Mouse (Mus musculus) neural tube, embryonic 12.5 days (tissue): Measurements from ENCODE around the gene Pemt. TPM values are rescaled to one million over a fixed set of nuclear protein-coding genes. Genes with fewer than 3 reads are reported as not detected.

Experiments
- ATAC-seq: fragments of 200-750 bp; cut with Nextera tagmentation; 2 replicates; pipeline ENCODE4 v1.8.0; 2017; ENCODE audit warnings: low read depth, mild to moderate bottlenecking, moderate TSS enrichment, moderate library complexity; ENCODE audit not compliant: low FRiP score
- H3K27ac ChIP-seq: fragments of 300-500 bp; sonication (generic); 2 replicates; pipeline ENCODE4 v1.5.1; 2016
- H3K27me3 ChIP-seq: fragments of 300-500 bp; sonication (generic); replicated peaks from 2 replicates; pipeline ENCODE4 v1.6.1; 2016; ENCODE audit warnings: mild to moderate bottlenecking
- H3K36me3 ChIP-seq: fragments of 300-500 bp; sonication (generic); 2 replicates; pipeline ENCODE4 v1.6.1; 2016; ENCODE audit warnings: mild to moderate bottlenecking
- H3K4me1 ChIP-seq: fragments of 300-500 bp; sonication (generic); 2 replicates; pipeline ENCODE4 v1.6.1; 2016
- H3K4me2 ChIP-seq: fragments of 300-500 bp; sonication (generic); replicated peaks from 2 replicates; pipeline ENCODE4 v1.6.1; 2016; ENCODE audit warnings: mild to moderate bottlenecking
- H3K4me3 ChIP-seq: fragments of 300-500 bp; sonication (generic); 2 replicates; pipeline ENCODE4 v1.5.1; 2016
- H3K9ac ChIP-seq: fragments of 300-500 bp; sonication (generic); 2 replicates; pipeline ENCODE4 v1.6.1; 2016; ENCODE audit warnings: mild to moderate bottlenecking
- H3K9me3 ChIP-seq: fragments of 300-500 bp; sonication (generic); 2 replicates; pipeline ENCODE4 v1.6.1; 2016; ENCODE audit warnings: mild to moderate bottlenecking
- WGBS: fragments of 180-500 bp; shearing (Covaris S2); methylation state at CpG from one replicate; pipeline ENCODE4 v1.1.7; 2016; 5-methylcytosine and 5-hydroxymethylcytosine counted together
- polyA plus RNA-seq: library from polyadenylated mRNA; unstranded; fragments of >200 nt; fragmentation: Nextera tagmentation; extraction: Ambion mirVana; gene quantifications from 2 replicates; pipeline ENCODE4 v1.2.1, GENCODE M21; 2016

Gene Pemt
- polyA plus RNA-seq, 1 experiment from 2014 or later: 6.1 TPM

GRCm38 (mm10) chr11:60026166-60026565 lies 20.1 kb downstream of the Pemt start:
- 90% methylated on average over 5 of the region's 5 CpGs for whole genome bisulfite sequencing
- H3K36me3 ChIP-seq: no peaks in the 10 kb centered on the region
- no peak overlapping the region for H3K9ac ChIP-seq
- H3K27ac ChIP-seq: no peak overlapping the region
- no peak overlapping the region for H3K4me3 ChIP-seq
- H3K4me1 ChIP-seq: no peaks in the 10 kb centered on the region
- no peak overlapping the region for H3K4me2 ChIP-seq
- no peaks in the 10 kb centered on the region for H3K27me3 ChIP-seq
- no peaks in the 10 kb centered on the region for H3K9me3 ChIP-seq
- no peak for ATAC-seq

DNA sequence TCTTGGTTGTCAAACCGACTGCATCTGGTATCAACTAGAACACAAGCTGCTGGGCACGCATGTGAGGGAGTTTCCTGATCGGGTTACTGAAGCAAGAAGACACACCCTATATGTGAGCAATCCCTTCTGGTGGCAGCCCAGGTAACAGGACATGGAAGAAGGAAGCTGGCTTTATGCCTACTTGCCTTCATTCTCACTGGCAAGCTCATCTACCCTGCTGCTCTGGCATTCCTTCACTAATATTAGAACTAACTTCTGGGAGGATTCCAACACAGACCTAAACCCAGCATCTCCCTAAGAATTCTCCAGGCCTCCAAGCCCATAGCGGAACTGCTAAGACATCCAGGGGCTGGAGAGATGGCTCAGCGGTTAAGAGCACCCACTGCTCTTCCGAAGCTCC lies 25.1 kb downstream of the Pemt start:
- Histone ChIP-seq H3K4me3 (no peak overlapping the region), H3K9me3 (no peaks in the 10 kb centered on the region), H3K9ac (no peak overlapping the region), H3K27me3 (no peaks in the 10 kb centered on the region), H3K4me2 (no peak overlapping the region), H3K27ac (no peak overlapping the region), H3K36me3 (no peaks in the 10 kb centered on the region), H3K4me1 (no peaks in the 10 kb centered on the region)
- 91% methylated on average over 6 of the region's 6 CpGs for WGBS
- ATAC-seq: no peak

- Histone ChIP-seq H3K4me2 (no peak overlapping the region), H3K4me3 (no peak overlapping the region), H3K36me3 (no peaks in the 10 kb centered on the region), H3K9me3 (no peaks in the 10 kb centered on the region), H3K27me3 (no peaks in the 10 kb centered on the region), H3K27ac (no peak overlapping the region), H3K9ac (no peak overlapping the region), H3K4me1 (no peaks in the 10 kb centered on the region)
- ATAC-seq: no peak
- 57% methylated on average over 4 of the region's 4 CpGs for WGBS
Measured at GRCm38 (mm10) chr11:60016726-60017125, 29.6 kb downstream of the Pemt start.

GRCm38 (mm10) chr11:60011516-60011915 lies 34.8 kb downstream of the Pemt start:
- WGBS: 89% methylated on average over 3 of the region's 3 CpGs
- H3K9ac ChIP-seq: no peak overlapping the region
- no peak for ATAC-seq

DNA sequence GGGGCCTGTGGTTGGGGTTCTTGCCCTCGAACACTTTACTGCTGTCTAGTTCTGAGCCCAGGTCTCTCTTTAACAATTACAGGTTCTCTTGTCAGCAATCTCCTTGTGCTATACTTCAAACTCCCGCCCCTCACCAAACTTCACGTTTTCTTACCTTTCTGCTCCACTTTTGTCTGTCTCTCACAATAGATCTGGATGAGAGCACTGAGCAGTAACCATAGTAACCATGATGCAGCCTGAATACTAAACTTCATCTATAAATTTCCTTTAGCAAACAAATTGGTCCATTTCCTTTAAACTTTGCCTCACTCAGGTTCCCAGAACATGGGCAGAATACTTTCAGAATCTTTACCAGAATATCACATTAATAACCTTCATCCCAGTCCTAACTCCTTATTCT lies 36.8 kb downstream of the Pemt start:
- Histone ChIP-seq H3K9me3 (no peaks in the 10 kb centered on the region), H3K4me2 (no peak overlapping the region), H3K4me1 (peaks cover 17% of the 10 kb centered on the region), H3K36me3 (no peaks in the 10 kb centered on the region), H3K9ac (no peak overlapping the region), H3K27ac (no peak overlapping the region), H3K4me3 (no peak overlapping the region), H3K27me3 (no peaks in the 10 kb centered on the region)
- no peak for ATAC-seq
- 54% methylated on average over 3 of the region's 3 CpGs for WGBS

More at GRCm38 (mm10) chr11:60011516-60011915, 34.8 kb downstream of the Pemt start:
- no peaks in the 10 kb centered on the region for H3K27me3 ChIP-seq
- H3K4me2 ChIP-seq: no peak overlapping the region
- H3K4me3 ChIP-seq: no peak overlapping the region
- no peaks in the 10 kb centered on the region for H3K36me3 ChIP-seq
- no peak overlapping the region for H3K27ac ChIP-seq
- H3K4me1 ChIP-seq: peaks cover 17% of the 10 kb centered on the region
- no peaks in the 10 kb centered on the region for H3K9me3 ChIP-seq

DNA sequence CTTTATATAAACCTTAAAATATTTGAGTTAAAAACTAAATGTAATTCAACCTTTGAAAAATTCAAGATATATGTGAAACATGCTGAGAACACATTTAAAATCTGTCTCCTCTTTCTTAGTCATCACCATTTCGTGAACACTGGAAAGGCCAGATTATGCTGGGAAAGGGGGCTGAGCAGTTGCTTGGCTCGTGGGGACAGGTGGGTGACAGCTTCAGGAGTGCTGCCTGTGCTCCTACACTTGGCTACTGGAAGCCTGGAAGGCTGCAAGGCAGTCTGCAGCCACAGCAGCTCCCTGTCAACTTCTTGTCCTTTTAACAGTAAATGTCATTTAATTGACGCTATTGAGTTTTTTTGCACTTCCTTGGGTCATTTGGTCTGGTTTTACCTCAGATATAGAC lies 40.4 kb downstream of the Pemt start:
- no peak overlapping the region for H3K9ac ChIP-seq
- no peak for ATAC-seq
- H3K36me3 ChIP-seq: no peaks in the 10 kb centered on the region
- no peak overlapping the region for H3K4me2 ChIP-seq
- no peaks in the 10 kb centered on the region for H3K9me3 ChIP-seq
- no peaks in the 10 kb centered on the region for H3K27me3 ChIP-seq
- H3K4me3 ChIP-seq: no peak overlapping the region
- H3K4me1 ChIP-seq: peaks cover 17% of the 10 kb centered on the region
- WGBS: 72% methylated on average over 3 of the region's 3 CpGs
- no peak overlapping the region for H3K27ac ChIP-seq

GRCm38 (mm10) chr11:60004716-60005115 lies 41.6 kb downstream of the Pemt start:
- H3K9ac ChIP-seq: no peak overlapping the region
- peaks cover 11% of the 10 kb centered on the region for H3K4me1 ChIP-seq
- H3K27ac ChIP-seq: no peak overlapping the region
- ATAC-seq: no peak
- no peak overlapping the region for H3K4me3 ChIP-seq
- no peaks in the 10 kb centered on the region for H3K9me3 ChIP-seq
- no peaks in the 10 kb centered on the region for H3K27me3 ChIP-seq
- no peak overlapping the region for H3K4me2 ChIP-seq
- WGBS: 77% methylated on average over 6 of the region's 6 CpGs
- H3K36me3 ChIP-seq: no peaks in the 10 kb centered on the region

DNA sequence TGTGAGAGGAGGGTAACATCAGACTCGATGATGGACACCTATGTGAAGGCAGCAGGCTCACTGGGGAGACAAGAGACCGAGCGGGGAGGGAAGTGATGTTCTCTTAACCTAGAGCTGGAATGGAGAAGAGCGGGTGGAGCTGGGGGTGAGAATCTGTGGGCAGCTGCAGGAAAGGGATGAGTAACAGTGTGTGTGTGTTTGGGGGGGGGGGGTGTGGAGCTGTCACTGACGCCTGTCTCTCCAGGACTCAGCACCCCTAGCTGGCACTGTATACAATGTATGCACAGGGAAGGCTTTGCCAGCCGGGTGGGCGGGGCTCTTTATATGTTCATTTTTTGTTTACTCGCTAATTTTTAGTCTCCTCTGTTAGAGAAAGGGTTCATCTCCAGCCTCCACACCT lies 42.5 kb downstream of the Pemt start:
- no peak overlapping the region for H3K4me3 ChIP-seq
- H3K4me1 ChIP-seq: peaks cover 4% of the 10 kb centered on the region; the same call in 1 of the 2 replicates
- H3K9me3 ChIP-seq: no peaks in the 10 kb centered on the region
- 83% methylated on average over 8 of the region's 8 CpGs for WGBS
- no peak overlapping the region for H3K9ac ChIP-seq
- H3K36me3 ChIP-seq: no peaks in the 10 kb centered on the region
- H3K4me2 ChIP-seq: no peak overlapping the region
- ATAC-seq: no peak
- no peaks in the 10 kb centered on the region for H3K27me3 ChIP-seq
- H3K27ac ChIP-seq: no peak overlapping the region

DNA sequence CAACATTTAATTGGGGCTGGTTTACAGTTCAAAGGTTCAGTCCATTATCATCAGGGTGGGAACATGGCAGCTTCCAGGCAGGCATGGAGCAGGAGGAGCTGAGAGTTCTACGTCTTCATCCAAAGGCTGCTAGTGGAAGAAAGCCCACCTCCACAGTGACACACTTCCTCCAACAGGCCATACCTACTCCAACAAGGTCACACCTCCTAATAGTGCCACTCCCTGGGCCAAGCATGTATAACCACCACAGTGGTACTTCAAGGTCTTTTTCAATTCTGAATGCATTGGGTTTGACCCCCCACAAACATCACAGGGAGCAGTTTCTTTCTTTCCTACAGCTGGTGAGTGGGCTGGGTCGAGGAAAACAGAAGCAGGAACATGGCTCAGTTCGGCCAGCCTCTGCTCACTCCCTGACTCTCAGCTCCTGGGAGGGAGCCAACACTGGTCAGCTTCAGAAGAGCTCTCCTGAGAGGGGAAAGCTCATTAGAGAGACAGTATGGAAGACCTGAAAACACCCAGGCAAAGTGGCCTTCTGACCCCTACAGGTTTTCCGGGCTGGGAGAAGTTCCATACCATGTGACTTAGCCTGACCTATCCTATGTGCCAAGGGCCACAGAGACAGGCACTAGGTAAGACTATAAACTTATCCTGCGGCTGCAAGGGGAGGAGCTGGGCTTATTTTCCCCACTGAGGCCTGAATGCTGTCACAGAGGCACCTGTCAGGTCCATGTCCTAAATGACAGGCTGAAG lies 44.9 kb downstream of the Pemt start:
- Histone ChIP-seq H3K36me3 (no peaks in the 10 kb centered on the region), H3K4me2 (no peak overlapping the region), H3K4me3 (no peak overlapping the region), H3K27me3 (no peaks in the 10 kb centered on the region), H3K4me1 (no peaks in the 10 kb centered on the region), H3K9me3 (no peaks in the 10 kb centered on the region), H3K9ac (no peak overlapping the region), H3K27ac (no peak overlapping the region)
- no peak for ATAC-seq
- 81% methylated on average over 5 of the region's 5 CpGs for WGBS

- H3K27me3 ChIP-seq: no peaks in the 10 kb centered on the region
- no peak overlapping the region for H3K4me3 ChIP-seq
- no peak overlapping the region for H3K27ac ChIP-seq
- no peak overlapping the region for H3K9ac ChIP-seq
- H3K4me1 ChIP-seq: no peaks in the 10 kb centered on the region; the same call in 1 of the 2 replicates
- WGBS: 76% methylated on average over 9 of the region's 9 CpGs
- ATAC-seq: no peak
- no peak overlapping the region for H3K4me2 ChIP-seq
- H3K36me3 ChIP-seq: no peaks in the 10 kb centered on the region
- H3K9me3 ChIP-seq: no peaks in the 10 kb centered on the region
Measured at GRCm38 (mm10) chr11:59994318-59994717, 52.0 kb downstream of the Pemt start.

DNA sequence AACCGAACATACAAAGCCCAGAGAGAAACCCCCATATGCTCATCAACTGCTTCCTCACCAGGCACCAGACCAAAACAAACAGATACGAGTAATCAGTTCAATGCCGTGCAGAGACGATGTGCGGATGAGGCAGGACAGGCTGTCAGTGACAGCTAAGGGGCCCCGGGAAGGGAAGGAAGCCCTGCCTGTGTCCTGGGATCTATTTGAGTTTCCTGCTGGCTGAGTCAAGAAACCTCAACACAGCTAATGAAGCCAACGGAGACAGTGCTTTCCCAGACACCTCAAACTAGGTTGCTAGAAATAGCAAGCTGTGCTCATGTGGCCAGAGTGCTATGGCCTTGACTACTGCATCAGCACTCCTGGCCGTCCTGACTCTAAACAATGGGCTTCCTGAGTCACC lies 54.9 kb downstream of the Pemt start:
- 79% methylated on average over 8 of the region's 8 CpGs for WGBS
- H3K36me3 ChIP-seq: no peaks in the 10 kb centered on the region
- no peak overlapping the region for H3K4me3 ChIP-seq
- H3K27ac ChIP-seq: no peak overlapping the region
- H3K9me3 ChIP-seq: no peaks in the 10 kb centered on the region
- no peak overlapping the region for H3K9ac ChIP-seq
- H3K4me1 ChIP-seq: no peaks in the 10 kb centered on the region; the same call in 1 of the 2 replicates
- ATAC-seq: no peak
- H3K27me3 ChIP-seq: no peaks in the 10 kb centered on the region
- H3K4me2 ChIP-seq: no peak overlapping the region

GRCm38 (mm10) chr11:59989406-59989805 lies 56.9 kb downstream of the Pemt start:
- Histone ChIP-seq H3K9me3 (no peaks in the 10 kb centered on the region), H3K27me3 (no peaks in the 10 kb centered on the region), H3K36me3 (no peaks in the 10 kb centered on the region), H3K27ac (no peak overlapping the region), H3K4me2 (no peak overlapping the region), H3K9ac (no peak overlapping the region), H3K4me3 (no peak overlapping the region), H3K4me1 (no peaks in the 10 kb centered on the region; the same call in 1 of the 2 replicates)
- no peak for ATAC-seq
- 85% methylated on average over 1 of the region's 1 CpGs for WGBS

DNA sequence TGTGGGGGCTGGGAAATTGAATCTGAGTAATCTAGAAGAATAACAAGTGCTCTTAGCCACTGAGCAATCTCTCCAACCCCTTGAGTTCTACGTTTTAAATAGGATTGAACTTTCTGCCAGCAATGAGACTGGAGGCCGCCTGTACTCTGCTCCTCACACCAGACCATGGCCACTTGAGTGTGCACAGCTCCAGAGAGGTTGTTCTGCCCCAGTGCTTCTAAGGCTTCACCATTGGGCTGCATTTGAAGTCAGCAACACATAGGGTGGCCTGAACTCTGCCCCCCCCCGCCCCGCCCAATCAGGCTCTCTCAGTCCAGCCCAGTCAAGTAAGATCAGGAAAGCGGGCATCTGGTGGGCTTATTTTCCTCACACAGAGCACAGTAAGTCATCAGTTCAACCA lies 68.5 kb downstream of the Pemt start:
- Histone ChIP-seq H3K27me3 (0 out of 2 replicates have a peak, but pooled peaks cover 6% of the 10 kb centered on the region), H3K4me1 (no peaks in the 10 kb centered on the region), H3K4me3 (no peak overlapping the region), H3K27ac (no peak overlapping the region), H3K4me2 (no peak overlapping the region), H3K9ac (no peak overlapping the region), H3K9me3 (no peaks in the 10 kb centered on the region), H3K36me3 (no peaks in the 10 kb centered on the region)
- WGBS: 88% methylated on average over 5 of the region's 5 CpGs
- ATAC-seq: no peak
